Mouse (Mus musculus): ENCODE measurements around the gene Cyp1a1.

DNA sequence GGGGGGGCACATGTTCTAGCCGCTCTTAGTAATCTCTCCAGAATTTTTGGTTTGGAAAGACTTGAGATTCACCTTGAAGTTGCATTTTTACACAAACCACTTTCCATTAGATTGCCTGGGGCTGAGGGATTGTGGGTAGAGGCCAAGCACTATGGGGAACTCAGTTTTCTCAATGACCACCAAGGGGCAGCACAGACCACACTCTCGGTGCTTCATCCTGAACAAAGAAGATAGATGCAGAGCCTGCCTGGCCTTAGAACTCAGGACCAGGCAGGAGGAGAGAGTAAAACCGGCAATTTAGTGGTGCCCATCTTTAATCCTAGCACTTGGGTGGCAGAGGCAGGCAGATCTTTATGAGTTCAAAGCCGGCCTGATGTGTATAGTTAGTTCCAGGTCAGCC is 28.0 kb upstream of the Cyp1a1 start:
- no peak for TF ChIP-seq POLR2A (IDR thresholded peaks at IDR 0.05; ENCODE audit: control insufficient read depth, low read depth, low read length)
- peak; percentile 57; the same call in 1 of the 2 replicates for TF ChIP-seq CTCF (IDR thresholded peaks at IDR 0.05; ENCODE audit: control insufficient read depth, insufficient read depth, insufficient replicate concordance, low read depth, low read length)

Measured in testis, adult 2 months (tissue).